Mouse (Mus musculus) hindbrain, postnatal 0 days (tissue): ENCODE measurements at regions not wholly inside any gene's neighbourhood (a gene's known extent, or its start where the extent isn't known, plus 50 kb on each side); places are given as distances from the start of the nearest gene placed in this dataset.

ENCODE experiments used
- ATAC-seq: fragments of 200-750 bp; cut with Nextera tagmentation; 2 replicates; pipeline ENCODE4 v1.8.0; 2017; ENCODE audit warnings: mild to moderate bottlenecking, moderate TSS enrichment, moderate library complexity
- DNase-seq: peaks from one replicate; pipeline ENCODE4 v3.0.0-alpha.2; 2015; ENCODE audit warnings: low spot score
- H3K27ac ChIP-seq: fragments of 300-500 bp; sonication (generic); 2 replicates; pipeline ENCODE4 v1.5.1; 2014; ENCODE audit warnings: mild to moderate bottlenecking
- H3K27me3 ChIP-seq: fragments of 300-500 bp; sonication (generic); 2 replicates; pipeline ENCODE4 v1.6.1; 2014; ENCODE audit warnings: low read length, mixed read lengths; ENCODE audit not compliant: insufficient read depth
- H3K36me3 ChIP-seq: fragments of 300-500 bp; sonication (generic); 2 replicates; pipeline ENCODE4 v1.6.1; 2014; ENCODE audit warnings: low read length, mixed read lengths; ENCODE audit not compliant: insufficient read depth
- H3K4me1 ChIP-seq: fragments of 300-500 bp; sonication (generic); 2 replicates; pipeline ENCODE4 v1.6.1; 2014; ENCODE audit warnings: antibody characterized with exemption, low read length, mixed read lengths; ENCODE audit not compliant: insufficient read depth
- H3K4me2 ChIP-seq: fragments of 300-500 bp; sonication (generic); 2 replicates; pipeline ENCODE4 v1.6.1; 2014; ENCODE audit warnings: low read depth, mild to moderate bottlenecking, low read length, moderate library complexity, mixed read lengths
- H3K4me3 ChIP-seq: fragments of 300-500 bp; sonication (generic); 2 replicates; pipeline ENCODE4 v1.5.1; 2014; ENCODE audit warnings: low read length
- H3K9ac ChIP-seq: fragments of 300-500 bp; sonication (generic); replicated peaks from 2 replicates; pipeline ENCODE4 v1.6.1; 2014; ENCODE audit warnings: mild to moderate bottlenecking, low read length, moderate library complexity, mixed read lengths
- H3K9me3 ChIP-seq: fragments of 300-500 bp; sonication (generic); 2 replicates; pipeline ENCODE4 v1.6.1; 2016; ENCODE audit warnings: low read length, mixed read lengths
- CTCF ChIP-seq: IDR thresholded peaks from 2 replicates; pipeline ENCODE4 v1.5.1; 2016; ENCODE audit warnings: antibody characterized with exemption, control low read depth, low read depth
- WGBS: fragments of 180-500 bp; shearing (Covaris S2); extraction: QIAGEN DNeasy Blood & Tissue Kit; methylation state at CpG from one replicate; pipeline ENCODE4 v1.1.7; 2014; 5-methylcytosine and 5-hydroxymethylcytosine counted together

- TF ChIP-seq CTCF = no peak
- Histone ChIP-seq H3K4me1 (no peaks in the 10 kb centered on the region), H3K9ac (no peak overlapping the region), H3K9me3 (no peaks in the 10 kb centered on the region), H3K4me2 (no peak overlapping the region), H3K4me3 (no peak overlapping the region), H3K36me3 (no peaks in the 10 kb centered on the region), H3K27me3 (no peaks in the 10 kb centered on the region), H3K27ac (no peak overlapping the region)
- no peak for ATAC-seq
- peak; percentile 24 for DNase-seq
Observed at GRCm38 (mm10) chr8:31663717-31664116, 1764.8 kb upstream of the 5930422O12Rik start.

- TF ChIP-seq CTCF = no peak
- H3K4me3 ChIP-seq = no peak overlapping the region
- H3K9me3 ChIP-seq = no peaks in the 10 kb centered on the region
- H3K27ac ChIP-seq = no peak overlapping the region
- no peaks in the 10 kb centered on the region for H3K27me3 ChIP-seq
- WGBS = 63% methylated on average over 4 of the region's 4 CpGs
- no peak overlapping the region for H3K9ac ChIP-seq
- no peak for DNase-seq
- no peaks in the 10 kb centered on the region for H3K36me3 ChIP-seq
- ATAC-seq = no peak
- no peak overlapping the region for H3K4me2 ChIP-seq
- no peaks in the 10 kb centered on the region for H3K4me1 ChIP-seq
Observed at GRCm38 (mm10) chr8:31665485-31665884, 1763.0 kb upstream of the 5930422O12Rik start.

GRCm38 (mm10) chr8:31704168-31704567, 1724.3 kb upstream of the 5930422O12Rik start:
- TF ChIP-seq CTCF = no peak
- no peak overlapping the region for H3K9ac ChIP-seq
- no peak overlapping the region for H3K4me3 ChIP-seq
- H3K36me3 ChIP-seq = no peaks in the 10 kb centered on the region
- no peaks in the 10 kb centered on the region for H3K4me1 ChIP-seq
- H3K4me2 ChIP-seq = no peak overlapping the region
- ATAC-seq (no peak), DNase-seq (no peak)
- 82% methylated on average over 2 of the region's 2 CpGs for WGBS
- no peak overlapping the region for H3K27ac ChIP-seq
- H3K9me3 ChIP-seq = no peaks in the 10 kb centered on the region
- no peaks in the 10 kb centered on the region for H3K27me3 ChIP-seq

- no peaks in the 10 kb centered on the region for H3K9me3 ChIP-seq
- H3K9ac ChIP-seq = no peak overlapping the region
- H3K4me3 ChIP-seq = no peak overlapping the region
- H3K27me3 ChIP-seq = no peaks in the 10 kb centered on the region
- 70% methylated on average over 15 of the region's 15 CpGs for WGBS
- H3K27ac ChIP-seq = 0 out of 2 replicates have a peak overlapping the region, but pooled peaks have one; percentile 36
- H3K36me3 ChIP-seq = no peaks in the 10 kb centered on the region
- no peak for DNase-seq
- no peak overlapping the region for H3K4me2 ChIP-seq
- no peak for TF ChIP-seq CTCF
- H3K4me1 ChIP-seq = no peaks in the 10 kb centered on the region
- no peak for ATAC-seq
Observed at GRCm38 (mm10) chr8:31713321-31714076, 1715.0 kb upstream of the 5930422O12Rik start.

GRCm38 (mm10) chr8:31714077-31714458, 1714.4 kb upstream of the 5930422O12Rik start:
- 35% methylated on average over 2 of the region's 2 CpGs for WGBS
- H3K9ac ChIP-seq = no peak overlapping the region
- 0 out of 2 replicates have a peak overlapping the region, but pooled peaks have one; percentile 36 for H3K27ac ChIP-seq
- H3K36me3 ChIP-seq = no peaks in the 10 kb centered on the region
- H3K4me3 ChIP-seq = no peak overlapping the region
- H3K9me3 ChIP-seq = no peaks in the 10 kb centered on the region
- no peak for TF ChIP-seq CTCF
- no peak for DNase-seq
- no peaks in the 10 kb centered on the region for H3K4me1 ChIP-seq
- H3K27me3 ChIP-seq = no peaks in the 10 kb centered on the region
- no peak for ATAC-seq
- no peak overlapping the region for H3K4me2 ChIP-seq

- no peak for ATAC-seq
- H3K4me2 ChIP-seq = no peak overlapping the region
- H3K9me3 ChIP-seq = no peaks in the 10 kb centered on the region
- DNase-seq = no peak
- no peak overlapping the region for H3K9ac ChIP-seq
- H3K36me3 ChIP-seq = no peaks in the 10 kb centered on the region
- no peak for TF ChIP-seq CTCF
- no peak overlapping the region for H3K27ac ChIP-seq
- no peak overlapping the region for H3K4me3 ChIP-seq
- no peaks in the 10 kb centered on the region for H3K27me3 ChIP-seq
- no peaks in the 10 kb centered on the region for H3K4me1 ChIP-seq
- 77% methylated on average over 3 of the region's 3 CpGs for WGBS
Observed at GRCm38 (mm10) chr8:31720021-31720420, 1708.5 kb upstream of the 5930422O12Rik start.

- Histone ChIP-seq H3K4me1 (no peaks in the 10 kb centered on the region), H3K4me2 (no peak overlapping the region), H3K27me3 (no peaks in the 10 kb centered on the region), H3K4me3 (no peak overlapping the region), H3K9me3 (no peaks in the 10 kb centered on the region), H3K9ac (no peak overlapping the region), H3K27ac (no peak overlapping the region), H3K36me3 (no peaks in the 10 kb centered on the region)
- ATAC-seq (no peak), DNase-seq (no peak)
- TF ChIP-seq CTCF = no peak
- 32% methylated on average over 3 of the region's 3 CpGs for WGBS
Observed at GRCm38 (mm10) chr8:31720585-31720984, 1707.9 kb upstream of the 5930422O12Rik start.
